Mouse (Mus musculus) CD8-positive naive resting alpha-beta T cell, adult 2 months (primary cell): Measurements from ENCODE around the gene Ror2.

Source experiments
- DNase-seq, 2 experiments: peaks; one replicate each; pipeline ENCODE4 v3.0.0; 2022; ENCODE audit warnings: low read depth in 2 of 2, low spot score in 2 of 2

Gene Ror2

DNA sequence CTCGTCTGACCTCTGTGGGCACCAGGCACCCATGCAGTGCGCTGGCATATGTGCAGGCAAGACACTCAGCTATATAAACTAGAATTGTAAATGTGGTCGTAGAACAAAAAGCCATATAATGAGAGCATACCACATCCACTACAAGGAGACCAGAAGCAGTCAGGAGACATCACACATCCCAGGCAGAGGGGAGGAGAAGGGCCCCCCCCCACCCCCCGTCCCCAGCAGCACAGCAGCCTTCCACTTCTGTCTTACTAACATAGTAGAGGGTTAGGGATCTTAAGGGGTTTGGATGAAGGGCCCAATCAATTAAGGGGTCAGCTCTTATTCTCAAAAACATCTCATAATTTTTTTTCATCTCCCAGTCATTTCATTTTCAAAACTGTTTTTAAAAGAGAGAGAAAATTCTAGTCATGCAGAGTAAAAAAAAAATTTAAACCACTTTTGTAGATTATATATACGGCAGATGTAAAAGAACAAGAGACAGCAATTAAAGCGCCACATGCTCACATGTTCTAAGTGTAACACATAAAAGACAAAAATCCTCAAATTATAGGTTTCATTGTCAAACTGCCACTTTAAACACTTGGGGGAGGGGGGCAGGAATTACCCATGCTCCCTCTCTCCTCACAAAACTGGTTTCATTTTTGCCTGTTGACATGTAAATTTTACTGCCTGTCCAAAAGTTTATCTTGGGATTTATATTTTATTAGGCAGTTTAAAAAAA is 89.8 kb downstream of the Ror2 start:
- no peak for DNase-seq

DNA sequence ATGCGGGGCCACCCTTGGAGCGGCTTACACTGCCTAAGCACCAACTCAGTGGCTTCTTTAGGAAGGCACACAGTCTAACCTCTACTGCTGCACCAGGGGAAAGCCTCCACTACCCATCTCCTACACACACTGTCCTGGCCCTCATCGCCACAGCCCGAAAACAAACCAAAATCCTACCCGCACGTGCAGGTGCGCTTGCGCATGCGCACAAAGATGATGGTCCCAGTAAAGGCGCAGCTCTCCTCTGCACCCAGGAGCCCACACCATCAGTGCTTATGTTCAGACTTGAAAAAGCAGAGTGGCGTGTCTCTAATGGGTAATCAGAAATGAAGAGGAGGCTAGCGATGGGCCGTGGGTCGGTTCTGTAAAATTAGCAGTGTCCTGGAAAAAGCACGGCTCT is 91.6 kb downstream of the Ror2 start:
- no peak for DNase-seq

- DNase-seq, result no peak
Measured at GRCm38 (mm10) chr13:53193713-53194112, 92.2 kb downstream of the Ror2 start.

GRCm38 (mm10) chr13:53192286-53192685 is 93.6 kb downstream of the Ror2 start:
- DNase-seq, result no peak

- DNase-seq, result no peak
Measured at GRCm38 (mm10) chr13:53191657-53192056, 94.3 kb downstream of the Ror2 start.

DNA sequence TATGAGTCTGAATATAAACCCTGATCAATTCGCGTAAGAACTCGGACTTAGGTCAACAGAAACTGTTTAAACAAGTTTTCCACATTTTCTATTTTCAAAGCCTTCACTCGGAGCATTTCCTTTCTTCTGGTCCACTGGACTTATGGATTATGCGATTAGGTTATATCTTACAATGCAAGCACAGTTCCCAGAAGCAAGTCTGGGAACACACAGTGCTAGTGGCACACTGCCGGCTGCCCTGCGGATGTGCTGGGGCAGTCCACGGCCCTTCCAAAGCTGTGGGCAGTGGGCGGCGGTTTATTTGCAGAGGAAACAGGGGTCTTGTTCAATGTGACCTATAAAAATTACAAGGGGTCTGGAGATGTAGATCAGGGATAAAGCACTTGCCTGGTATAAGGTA is 97.0 kb downstream of the Ror2 start:
- no peak for DNase-seq

- no peak for DNase-seq
Measured at GRCm38 (mm10) chr13:53184858-53185257, 101.1 kb downstream of the Ror2 start.

GRCm38 (mm10) chr13:53184149-53184548 is 101.8 kb downstream of the Ror2 start:
- no peak for DNase-seq

DNA sequence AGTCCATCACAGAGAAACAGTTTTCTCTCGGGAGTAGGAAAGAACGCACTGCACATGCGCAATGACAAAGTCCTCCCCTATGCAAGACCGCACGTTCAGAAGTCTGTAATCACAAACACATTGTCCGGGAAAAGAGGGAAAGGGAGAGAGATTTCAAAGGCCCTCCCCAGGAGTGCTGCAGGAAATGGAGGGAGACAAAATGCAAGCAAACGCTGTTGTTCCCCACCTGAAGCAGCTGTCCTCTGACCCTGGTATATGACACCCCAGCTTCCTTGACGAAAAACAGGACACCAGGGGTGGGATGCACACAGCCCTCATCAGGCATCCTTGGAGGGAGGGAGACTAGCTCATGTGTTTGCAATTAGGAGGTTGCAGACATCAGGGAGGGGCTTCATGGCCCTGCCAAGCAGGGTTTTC is 102.8 kb downstream of the Ror2 start:
- no peak for DNase-seq

DNA sequence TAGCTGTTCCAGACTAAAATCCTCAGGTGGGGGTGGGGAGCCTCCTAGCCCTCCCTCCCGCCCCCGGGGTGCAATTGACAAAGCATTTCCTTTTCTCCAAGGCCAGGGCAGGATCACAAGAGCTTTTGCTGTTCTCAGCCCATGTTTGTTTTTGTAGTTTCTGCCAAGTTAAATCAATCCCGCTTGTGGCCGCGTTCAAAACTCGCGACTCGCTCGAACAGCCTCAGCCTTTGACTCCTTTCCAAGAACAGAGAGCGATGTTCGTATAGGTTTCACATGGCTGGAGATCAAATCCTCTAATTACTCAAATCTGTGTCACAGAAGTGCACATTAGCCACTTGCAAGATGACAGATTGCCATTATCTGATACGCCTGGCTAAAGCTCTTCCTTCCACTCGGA is 107.3 kb downstream of the Ror2 start:
- no peak for DNase-seq

- no peak for DNase-seq
Measured at GRCm38 (mm10) chr13:53178171-53178570, 107.8 kb downstream of the Ror2 start.

DNA sequence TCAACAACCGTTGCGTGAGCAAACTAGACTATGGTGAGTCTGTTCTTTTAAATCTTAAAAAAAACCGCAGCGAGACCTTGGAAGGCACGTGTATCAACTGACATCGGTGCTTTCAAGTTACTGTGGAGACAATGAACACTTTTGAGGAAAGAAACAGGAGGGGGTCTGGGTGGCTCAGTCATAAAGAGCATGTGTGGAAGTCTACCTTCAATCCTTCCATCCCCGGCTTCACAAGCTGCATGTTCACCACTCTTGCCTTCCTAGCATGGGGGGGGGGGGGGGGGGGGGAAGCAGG is 108.6 kb downstream of the Ror2 start:
- DNase-seq, result no peak

- no peak for DNase-seq
Measured at GRCm38 (mm10) chr13:53176695-53177423, 109.1 kb downstream of the Ror2 start.

GRCm38 (mm10) chr13:53175041-53175440 is 110.9 kb downstream of the Ror2 start:
- no peak for DNase-seq

DNA sequence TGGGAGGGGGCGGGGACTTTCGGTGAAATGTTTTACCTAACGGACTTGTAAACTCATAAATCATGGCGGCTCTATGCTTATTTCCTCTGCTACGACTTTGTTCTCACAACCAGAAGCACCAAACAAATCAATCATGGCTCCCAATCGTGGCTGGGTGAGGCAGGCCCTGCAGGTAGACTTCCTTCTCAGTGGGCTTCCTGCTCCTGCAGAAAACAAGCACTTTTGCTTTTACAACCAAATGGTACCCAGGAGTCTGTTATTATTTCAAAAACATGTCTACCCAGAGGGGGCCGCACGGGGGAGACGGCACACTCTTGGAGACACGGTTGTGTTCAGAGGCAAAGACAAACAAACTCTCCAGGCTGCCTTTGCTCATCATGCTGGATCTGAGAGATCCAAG is 122.3 kb downstream of the Ror2 start:
- DNase-seq, result no peak

- no peak for DNase-seq
Measured at GRCm38 (mm10) chr13:53163060-53163459, 122.9 kb downstream of the Ror2 start.

- DNase-seq, result no peak
Measured at GRCm38 (mm10) chr13:53159501-53159900, 126.4 kb downstream of the Ror2 start.

GRCm38 (mm10) chr13:53158405-53159005 is 127.4 kb downstream of the Ror2 start:
- DNase-seq, result no peak

DNA sequence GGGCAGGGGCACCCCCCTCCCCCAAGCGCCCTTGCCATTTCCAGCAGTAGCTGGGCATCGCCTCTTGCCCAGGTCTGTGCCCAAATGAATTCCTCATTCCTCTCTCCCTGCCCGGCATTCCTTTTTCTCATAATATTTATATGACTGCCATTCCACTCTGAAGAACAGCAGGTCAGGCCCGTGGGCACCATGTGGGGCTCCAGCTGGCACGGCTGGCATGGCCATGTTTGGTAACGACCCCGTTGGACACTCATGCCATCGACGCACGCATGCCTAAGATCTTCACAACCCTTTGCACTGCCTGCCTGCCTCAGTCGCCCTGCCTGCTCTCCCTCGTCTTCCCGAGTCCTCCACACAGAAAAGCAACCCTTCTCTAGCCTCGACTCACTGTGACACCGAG is 129.0 kb downstream of the Ror2 start:
- DNase-seq, result no peak

DNA sequence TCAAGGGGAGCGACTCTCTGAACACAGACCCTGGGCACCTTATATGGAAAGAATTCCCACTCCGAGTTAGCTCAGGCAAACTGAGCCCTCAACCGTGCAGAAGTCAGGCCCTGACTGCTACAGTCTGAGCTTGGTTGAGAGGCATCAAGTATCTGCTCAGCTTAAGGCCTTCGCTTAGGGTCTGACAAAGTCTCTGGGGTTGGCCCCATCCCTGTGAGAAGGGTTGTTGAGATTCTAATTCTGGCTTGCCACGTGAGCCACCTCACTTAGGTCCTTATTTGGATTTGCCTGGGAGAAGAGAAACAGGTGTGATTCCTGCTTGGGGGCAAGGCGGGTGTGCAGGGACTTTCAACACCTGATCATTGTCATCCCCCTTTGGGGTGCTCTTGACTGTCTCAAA is 129.6 kb downstream of the Ror2 start:
- DNase-seq, result no peak

DNA sequence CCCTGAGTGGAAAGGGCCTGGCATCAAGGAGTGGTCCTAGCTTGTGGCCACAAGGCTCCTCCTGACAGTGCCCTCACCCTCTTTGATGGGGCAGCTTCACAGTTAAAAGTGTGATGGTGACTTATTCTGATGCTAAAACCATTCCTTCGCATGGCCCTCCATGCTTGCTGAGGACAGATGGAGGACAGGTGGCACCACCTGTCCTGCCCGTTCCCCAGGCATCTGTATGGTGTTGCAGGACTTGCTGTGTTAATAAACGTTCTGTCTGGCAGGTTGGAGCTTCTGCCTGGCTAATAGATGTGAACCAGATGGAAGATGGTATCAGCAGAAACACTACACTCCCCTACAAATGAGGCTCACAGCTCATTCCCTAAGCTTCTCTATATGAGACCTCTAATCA is 140.4 kb downstream of the Ror2 start:
- no peak for DNase-seq

DNA sequence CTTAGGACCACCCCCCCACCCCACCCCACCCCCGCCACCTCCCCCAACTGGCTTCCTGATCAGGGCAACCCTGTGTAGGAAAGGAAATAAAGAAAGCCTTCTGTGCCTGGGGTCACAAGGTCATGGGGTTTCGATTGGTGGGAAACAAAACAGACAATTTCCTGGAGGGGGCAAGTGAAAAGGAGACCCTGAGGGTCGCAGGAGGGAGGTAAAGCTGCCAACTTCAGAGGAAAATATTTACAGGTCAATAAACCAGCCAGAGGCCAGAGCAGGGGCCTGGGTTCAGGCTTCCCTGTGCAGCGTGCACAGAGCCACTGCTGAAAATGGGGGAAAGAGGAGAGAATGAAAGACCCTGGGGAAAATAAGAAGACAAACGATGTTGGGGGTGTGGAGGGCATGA is 142.8 kb downstream of the Ror2 start:
- no peak for DNase-seq

DNA sequence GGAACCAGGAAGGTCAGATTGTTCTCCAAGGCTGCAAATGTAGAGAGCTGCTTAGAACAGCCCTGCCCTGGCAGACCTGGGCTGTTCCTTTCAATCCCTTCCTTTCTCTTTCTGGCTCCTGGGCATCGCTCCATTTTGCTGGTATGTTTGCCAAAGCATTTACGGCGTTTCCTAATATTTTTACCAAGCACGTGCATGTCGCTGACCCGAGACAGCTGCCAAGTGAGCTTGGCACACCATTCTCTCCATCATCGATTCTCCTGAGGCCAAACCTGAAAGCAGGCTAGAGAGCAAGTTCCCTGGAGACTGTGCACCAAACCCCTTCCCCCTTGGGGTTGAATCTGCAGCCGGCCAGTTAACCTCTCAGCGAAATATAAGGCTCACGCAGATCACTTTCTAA is 143.7 kb downstream of the Ror2 start:
- no peak for DNase-seq
